Mouse (Mus musculus) intestine, embryonic 14.5 days (tissue): ENCODE results near the gene Mrpl39. TPM values are rescaled to one million over a fixed set of nuclear protein-coding genes. Genes with fewer than 3 reads are reported as not detected.
A peak's percentile ranks its signal among the peaks of the same experiment; 100 is the strongest.

Experiments used
- ATAC-seq: fragments of 200-750 bp; cut with Nextera tagmentation; replicated peaks from 2 replicates; pipeline ENCODE4 v1.8.0; 2017; ENCODE audit warnings: low read depth, moderate number of reproducible peaks, moderate TSS enrichment, moderate library complexity; ENCODE audit not compliant: low FRiP score, low TSS enrichment
- DNase-seq: peaks from one replicate; pipeline ENCODE4 v3.0.0-alpha.2; 2018; ENCODE audit warnings: low spot score
- H3K27ac ChIP-seq: fragments of 300-500 bp; sonication (generic); 2 replicates; pipeline ENCODE4 v1.5.1; 2014; ENCODE audit warnings: low read depth, mild to moderate bottlenecking, control low read depth
- H3K27me3 ChIP-seq: fragments of 300-500 bp; sonication (generic); replicated peaks from 2 replicates; pipeline ENCODE4 v1.6.1; 2014; ENCODE audit warnings: low read length, control low read depth; ENCODE audit not compliant: control insufficient read depth, insufficient read depth
- H3K36me3 ChIP-seq: fragments of 300-500 bp; sonication (generic); 2 replicates; pipeline ENCODE4 v1.6.1; 2014; ENCODE audit warnings: low read length, control low read depth; ENCODE audit not compliant: control insufficient read depth, insufficient read depth
- H3K4me1 ChIP-seq: fragments of 300-500 bp; sonication (generic); replicated peaks from 2 replicates; pipeline ENCODE4 v1.6.1; 2014; ENCODE audit warnings: low read length, control low read depth, mixed read lengths; ENCODE audit not compliant: control insufficient read depth, insufficient read depth
- H3K4me2 ChIP-seq: fragments of 300-500 bp; sonication (generic); 2 replicates; pipeline ENCODE4 v1.6.1; 2014; ENCODE audit warnings: low read length
- H3K4me3 ChIP-seq: fragments of 300-500 bp; sonication (generic); 2 replicates; pipeline ENCODE4 v1.5.1; 2014; ENCODE audit warnings: low read depth, low read length, control low read depth, mixed read lengths
- H3K9ac ChIP-seq: fragments of 300-500 bp; sonication (generic); 2 replicates; pipeline ENCODE4 v1.6.1; 2014; ENCODE audit warnings: mild to moderate bottlenecking, low read length
- H3K9me3 ChIP-seq: fragments of 300-500 bp; sonication (generic); 2 replicates; pipeline ENCODE4 v1.6.1; 2016; ENCODE audit warnings: low read length, control low read depth; ENCODE audit not compliant: control insufficient read depth
- WGBS: fragments of 180-500 bp; shearing (Covaris S2); extraction: QIAGEN DNeasy Blood & Tissue Kit; methylation state at CpG from one replicate; pipeline ENCODE4 v1.1.7; 2014; 5-methylcytosine and 5-hydroxymethylcytosine counted together
- microRNA counts: library from miRNA; unstranded; fragments of <30 nt; microRNA quantifications from one replicate; lab custom pipeline; 2016
- microRNA-seq: library from miRNA; unstranded; fragments of <30 nt; microRNA quantifications from one replicate; pipeline ENCODE4, GENCODE M21; 2016
- polyA plus RNA-seq: library from polyadenylated mRNA; unstranded; fragments of >200 nt; fragmentation: Nextera tagmentation; extraction: Ambion mirVana; gene quantifications from 2 replicates; pipeline ENCODE4 v1.2.1, GENCODE M21; 2014

Gene Mrpl39
- polyA plus RNA-seq, 1 experiment from 2014 or later: 45.6 TPM

DNA sequence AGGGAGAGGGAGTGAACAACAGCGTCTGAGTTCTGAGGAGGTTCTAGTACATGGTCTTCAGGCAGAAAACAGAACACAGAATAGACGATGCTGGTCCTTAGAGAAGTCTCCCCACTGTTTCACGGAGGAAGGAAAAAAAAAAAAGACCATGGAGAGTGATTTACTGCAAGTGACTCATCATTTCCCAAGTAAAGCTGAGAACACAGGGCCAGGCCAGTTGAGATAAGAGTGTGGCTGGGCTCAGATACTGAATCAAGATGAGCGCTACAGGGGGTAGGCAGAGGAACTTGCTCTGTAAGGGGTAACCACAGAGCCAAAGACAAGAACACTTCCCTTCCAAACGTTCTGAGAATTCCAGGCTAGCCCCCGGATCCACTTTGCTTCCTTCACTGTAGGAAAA lies 36.8 kb downstream of the Mrpl39 start:
- no peaks in the 10 kb centered on the region for H3K4me1 ChIP-seq
- no peaks in the 10 kb centered on the region for H3K36me3 ChIP-seq
- ATAC-seq (no peak), DNase-seq (no peak)
- peaks cover 9% of the 10 kb centered on the region; the same call in 1 of the 2 replicates for H3K27me3 ChIP-seq
- WGBS: 60% methylated on average over 6 of the region's 6 CpGs
- no peaks in the 10 kb centered on the region for H3K9me3 ChIP-seq
- no peak overlapping the region for H3K4me2 ChIP-seq
- no peak overlapping the region for H3K4me3 ChIP-seq
- H3K9ac ChIP-seq: no peak overlapping the region
- H3K27ac ChIP-seq: no peak overlapping the region

GRCm38 (mm10) chr16:84696178-84696577 lies 39.4 kb downstream of the Mrpl39 start:
- no peak for ATAC-seq
- WGBS: 79% methylated on average over 11 of the region's 11 CpGs
- no peaks in the 10 kb centered on the region for H3K27me3 ChIP-seq

GRCm38 (mm10) chr16:84681991-84682390 lies 53.6 kb downstream of the Mrpl39 start:
- Histone ChIP-seq H3K27me3 (no peaks in the 10 kb centered on the region), H3K9ac (no peak overlapping the region), H3K27ac (no peak overlapping the region), H3K9me3 (no peaks in the 10 kb centered on the region), H3K36me3 (no peaks in the 10 kb centered on the region), H3K4me1 (no peaks in the 10 kb centered on the region), H3K4me2 (no peak overlapping the region), H3K4me3 (no peak overlapping the region)
- WGBS: 72% methylated on average over 4 of the region's 4 CpGs
- no peak for ATAC-seq
- no peak for DNase-seq

More at GRCm38 (mm10) chr16:84696178-84696577, 39.4 kb downstream of the Mrpl39 start:
- H3K4me1 ChIP-seq: no peaks in the 10 kb centered on the region
- H3K4me3 ChIP-seq: no peak overlapping the region
- no peaks in the 10 kb centered on the region for H3K9me3 ChIP-seq
- no peak for DNase-seq
- no peak overlapping the region for H3K27ac ChIP-seq
- H3K36me3 ChIP-seq: no peaks in the 10 kb centered on the region
- H3K4me2 ChIP-seq: no peak overlapping the region
- H3K9ac ChIP-seq: no peak overlapping the region

GRCm38 (mm10) chr16:84680760-84681159 lies 54.8 kb downstream of the Mrpl39 start:
- Histone ChIP-seq H3K9me3 (no peaks in the 10 kb centered on the region), H3K36me3 (no peaks in the 10 kb centered on the region), H3K9ac (no peak overlapping the region), H3K4me1 (no peaks in the 10 kb centered on the region), H3K27ac (no peak overlapping the region), H3K27me3 (no peaks in the 10 kb centered on the region), H3K4me3 (no peak overlapping the region), H3K4me2 (no peak overlapping the region)
- 77% methylated on average over 5 of the region's 5 CpGs for WGBS
- DNase-seq (no peak), ATAC-seq (no peak)

DNA sequence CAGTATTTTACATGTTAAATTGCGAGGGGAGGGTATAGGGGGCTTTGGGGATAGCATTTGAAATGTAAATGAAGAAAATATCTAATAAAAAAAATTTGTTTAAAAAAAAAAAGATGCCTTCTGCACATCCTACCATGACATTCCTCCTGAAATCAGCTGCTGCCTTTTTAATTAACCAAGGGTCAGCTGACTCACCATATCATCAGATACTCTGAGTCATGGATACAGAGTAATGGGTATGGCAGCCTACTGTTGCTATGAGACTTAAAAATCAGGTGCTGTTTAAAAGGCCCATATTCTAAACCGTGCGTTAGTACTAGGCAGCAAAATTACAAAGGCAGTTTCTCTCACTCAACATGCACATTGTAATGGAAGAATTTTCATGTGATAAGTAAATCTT lies 58.2 kb downstream of the Mrpl39 start:
- ATAC-seq (no peak), DNase-seq (no peak)
- Histone ChIP-seq H3K27me3 (no peaks in the 10 kb centered on the region), H3K4me2 (no peak overlapping the region), H3K9ac (no peak overlapping the region), H3K4me1 (no peaks in the 10 kb centered on the region), H3K9me3 (no peaks in the 10 kb centered on the region), H3K36me3 (no peaks in the 10 kb centered on the region), H3K4me3 (no peak overlapping the region), H3K27ac (no peak overlapping the region)
- WGBS: 80% methylated on average over 3 of the region's 3 CpGs

MicroRNAs encoded within 50 kb of the gene (microRNA counts, 519-probe panel; counts per million panel counts)
- microRNA mmu-miR-155 (lab: Ali Mortazavi, UCI): 3,152 counts per million, percentile 38 among the panel's probes with 10 or more counts

Small RNA genes lying within 50 kb of the gene (microRNA-seq; reads per million reads assigned to microRNA genes)
- gene Mir155: 72.4 reads per million, percentile 55 among the genes with 10 or more reads in this experiment

Other genes with a start within 250 kb of the Mrpl39 start
- not detected in 2 replicates for gene A730009L09Rik, start 220.6 kb downstream of the Mrpl39 start, polyA plus RNA-seq
- 5.5 TPM in 2 replicates for gene Jam2, start 38.4 kb upstream of the Mrpl39 start, polyA plus RNA-seq
- gene Gabpa, start 99.2 kb upstream of the Mrpl39 start, polyA plus RNA-seq: 31.9 and 38.5 TPM in 2 replicates
- 917 and 1,004 TPM in 2 replicates for gene Atp5j, start 99.9 kb upstream of the Mrpl39 start, polyA plus RNA-seq